Mouse (Mus musculus): ENCODE data around the gene Bmx.
A peak's percentile ranks its signal among the peaks of the same experiment; 100 is the strongest.

Gene Bmx

DNA sequence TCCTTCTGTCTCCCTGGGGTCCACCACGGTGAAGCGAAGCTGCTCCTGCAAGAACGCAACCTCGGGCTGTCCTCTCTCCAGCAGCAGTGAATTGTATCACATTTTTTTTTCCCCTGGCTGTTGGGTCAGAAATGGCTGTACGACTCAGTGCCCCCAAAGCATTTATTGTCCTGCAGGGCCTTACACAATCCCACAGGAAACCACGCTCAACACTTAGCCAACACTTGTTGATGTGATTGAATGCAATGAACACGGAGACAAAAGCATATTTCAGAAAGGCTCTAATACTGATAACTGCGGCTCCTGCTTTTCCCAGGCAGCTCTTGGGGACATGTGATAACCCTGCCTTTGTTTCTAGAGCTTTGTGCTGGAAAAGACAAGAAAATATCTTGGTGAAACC, at the start of gene Bmx:
Gene Bmx, minus strand, starts transcription at position 137 of the 400 bp plus-strand sequence.
- peak in 1 of 2 experiments; percentile 13 for DNase-seq

DNA sequence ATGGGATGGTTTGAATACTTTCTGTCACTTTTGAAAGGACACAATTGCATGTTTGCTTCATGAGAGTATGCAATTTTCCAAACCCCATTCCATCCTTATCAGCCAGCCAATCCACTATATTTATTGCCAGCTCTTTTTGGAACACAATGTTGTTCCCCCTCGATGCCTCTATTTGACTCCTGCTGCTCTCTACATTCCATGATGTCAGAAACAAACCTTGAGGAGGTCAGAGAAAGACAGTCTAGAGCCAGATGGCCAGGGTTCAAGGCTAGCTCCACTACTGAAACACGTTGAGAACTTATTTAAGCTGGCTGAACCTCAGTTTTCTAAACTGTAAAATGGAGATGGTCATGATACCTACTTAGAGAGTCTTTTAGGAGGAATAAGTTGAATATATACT, 48.3 kb upstream of the Bmx start:
- peak in 1 of 2 experiments; percentile 11 for DNase-seq

DNA sequence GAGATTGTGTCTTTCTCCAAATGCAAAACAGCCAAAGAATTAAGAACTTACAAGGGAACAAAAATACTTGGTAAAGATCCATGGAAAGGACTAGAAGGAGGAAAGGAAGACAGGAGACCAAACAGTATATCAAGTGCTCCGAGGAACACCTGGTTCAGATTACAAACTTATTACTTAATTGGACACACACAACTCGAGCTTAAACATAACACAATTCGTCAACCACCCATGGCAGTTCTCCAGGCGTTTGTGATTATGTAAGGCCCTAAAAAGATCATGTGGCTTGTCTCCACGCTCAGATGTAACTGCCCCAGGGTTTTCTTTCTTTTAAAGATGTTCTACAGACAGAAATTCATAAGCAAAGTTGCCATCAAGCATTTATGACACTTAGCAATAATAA, 33.2 kb upstream of the Bmx start:
- DNase-seq: peak; percentile 20 to 58

DNA sequence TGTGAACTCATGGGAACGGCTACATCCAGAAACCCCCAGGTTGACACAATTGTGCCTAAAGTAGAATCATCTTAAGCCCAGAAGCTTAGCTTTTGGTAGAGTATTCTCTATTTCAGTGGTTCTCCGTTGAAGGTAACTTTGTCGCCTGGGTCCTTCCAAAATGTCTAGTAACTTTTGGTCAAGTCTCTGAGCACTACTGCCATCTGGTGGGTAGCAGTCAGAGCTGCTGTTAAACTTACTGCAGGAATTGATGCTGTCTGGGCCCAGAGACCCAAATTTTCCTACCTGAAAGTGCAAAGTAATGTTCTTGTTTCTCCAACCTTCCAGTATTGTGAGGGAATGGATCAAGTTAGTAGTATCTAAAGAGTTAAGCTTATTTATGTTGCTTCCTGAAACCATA, 29.1 kb upstream of the Bmx start:
- DNase-seq: no peak

DNA sequence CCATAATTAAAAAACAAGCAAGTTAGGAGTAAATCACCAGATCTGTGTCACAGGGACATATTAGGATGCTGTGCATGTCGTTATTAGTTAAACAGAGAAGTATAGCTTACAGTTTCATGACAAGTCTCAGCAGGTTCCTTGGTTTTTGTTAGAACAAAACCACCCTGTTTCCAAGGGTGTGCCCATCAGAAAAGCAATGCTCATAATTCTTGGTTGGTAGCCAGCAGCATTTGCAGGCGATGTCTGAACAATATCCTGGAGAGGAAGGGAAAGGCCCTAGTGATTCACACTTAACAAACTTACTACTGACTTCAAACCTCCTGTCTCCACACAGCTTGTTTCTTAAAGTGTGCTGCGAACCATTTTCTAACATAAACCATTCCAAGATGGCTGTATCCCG, 25.8 kb upstream of the Bmx start:
- DNase-seq: peak in 1 of 2 experiments; percentile 26

DNA sequence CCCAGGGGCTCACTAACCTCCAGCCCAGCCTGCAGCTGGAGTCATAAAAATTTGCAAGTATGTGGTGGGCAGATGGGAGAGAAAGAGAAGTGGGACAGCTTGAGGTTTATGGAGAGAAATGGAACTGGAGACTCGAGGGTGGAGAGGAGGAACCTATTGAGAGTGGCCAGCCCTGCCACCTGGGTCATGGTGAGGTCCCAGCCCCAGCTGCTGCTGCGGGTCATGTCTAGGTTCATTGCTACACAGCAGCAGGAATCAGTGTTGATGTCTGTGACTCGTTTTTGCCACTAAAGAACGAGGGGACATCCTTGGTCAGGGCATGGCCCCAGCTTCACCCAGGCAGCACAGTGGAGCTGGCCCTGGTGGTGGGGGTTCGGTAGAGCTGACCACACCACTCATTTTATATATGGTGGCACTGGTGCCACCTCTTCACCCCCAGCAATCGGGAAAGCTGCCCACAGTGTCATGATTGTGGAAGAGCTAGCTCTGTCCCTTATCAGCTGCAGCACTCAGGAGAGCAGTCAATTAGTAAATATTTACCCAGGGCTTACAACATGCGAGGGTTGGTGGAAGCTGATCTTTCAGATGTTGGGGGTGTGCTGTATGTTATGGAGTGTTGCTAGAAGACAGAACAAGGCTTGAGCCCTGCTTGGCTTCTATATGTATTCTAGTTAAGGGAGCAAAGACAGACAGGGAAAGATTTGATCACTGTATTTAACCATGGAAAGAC, 23.1 kb upstream of the Bmx start:
- no peak for DNase-seq

DNA sequence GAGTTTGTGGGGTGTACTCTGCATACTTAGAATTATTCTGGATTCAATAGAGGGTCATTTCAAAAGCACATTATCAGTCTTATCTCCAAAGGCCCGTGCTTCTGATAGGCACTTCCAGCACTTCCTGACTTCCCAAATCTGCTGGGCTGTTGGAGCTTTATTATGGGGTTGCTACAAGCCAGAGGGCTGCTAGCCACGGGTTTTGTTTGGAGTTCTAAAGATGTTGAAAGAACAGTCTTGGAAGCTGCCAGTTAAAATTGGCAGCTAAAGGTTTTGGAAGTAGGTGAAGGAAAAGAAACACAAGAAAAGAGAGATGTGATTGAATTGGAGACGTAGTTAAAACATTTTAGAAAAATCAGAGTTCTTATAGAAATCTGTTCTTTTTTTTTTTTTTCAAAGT, 17.5 kb upstream of the Bmx start:
- DNase-seq: peak in 1 of 2 experiments; percentile 14

DNA sequence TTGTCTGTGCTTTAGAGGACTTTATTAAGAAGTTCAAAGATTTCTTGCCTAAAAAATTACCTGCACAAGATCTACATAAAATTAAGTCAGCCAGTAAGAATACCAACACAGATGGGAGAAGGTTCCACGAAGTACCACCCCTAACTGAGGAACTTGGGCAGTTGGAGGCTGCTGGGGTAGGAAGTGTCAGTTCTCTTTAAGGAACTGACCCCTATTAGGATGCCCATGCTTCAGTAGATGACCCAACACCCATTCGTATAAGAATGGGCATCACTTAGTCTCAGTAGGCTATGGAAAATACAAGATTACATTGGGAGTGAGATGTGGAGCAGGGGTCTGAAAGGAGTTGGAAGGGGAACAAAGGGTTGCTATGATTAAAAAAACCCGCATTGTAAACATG, 12.6 kb upstream of the Bmx start:
- DNase-seq: no peak

DNA sequence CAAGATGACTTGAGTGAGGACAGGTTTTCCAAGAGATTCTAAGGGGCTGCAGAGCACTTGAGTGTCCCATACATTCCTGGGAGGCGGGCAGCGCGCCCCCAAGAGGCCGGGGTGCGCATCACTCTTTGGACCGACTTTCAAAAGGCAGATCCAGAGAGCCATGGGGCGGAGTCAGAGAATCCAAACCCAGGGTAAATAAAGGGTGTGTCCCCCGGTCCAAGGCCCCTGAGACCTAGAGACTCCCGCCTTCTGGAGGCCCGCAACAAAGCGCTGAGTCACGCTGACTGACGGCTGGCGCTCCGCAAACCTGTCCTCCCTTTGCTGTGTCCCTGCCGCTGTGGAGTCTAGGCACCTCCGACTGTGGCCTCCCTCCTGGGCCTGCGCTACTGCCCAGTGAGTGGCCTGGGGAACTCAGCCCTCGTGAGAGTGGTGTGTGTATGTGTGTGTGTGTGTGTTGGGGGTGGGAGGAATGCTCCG, 11.3 kb upstream of the Bmx start, which contains the start of gene Pir:
Gene Pir, plus strand, starts transcription at position 87 of the 477 bp plus-strand sequence.
- DNase-seq: peak; percentile 77 to 86

DNA sequence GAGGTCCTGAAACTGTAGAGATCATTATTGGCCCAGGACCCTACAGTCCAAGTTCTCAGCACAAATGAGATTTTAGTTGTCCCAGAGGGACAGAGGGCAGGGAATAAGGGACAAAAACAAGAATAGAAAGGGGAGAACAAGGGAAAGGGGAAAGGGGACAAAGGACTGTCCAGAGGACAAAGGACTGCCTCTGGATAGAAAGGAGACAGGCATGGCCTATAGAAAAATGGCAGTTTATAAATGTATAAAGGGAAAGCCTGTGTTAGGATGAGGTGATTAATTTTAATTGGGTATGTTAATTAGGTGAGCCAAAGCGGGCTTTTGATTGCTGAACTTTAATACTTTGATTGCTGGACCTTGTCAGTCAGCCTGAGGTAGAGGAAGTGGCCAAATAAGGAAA, 6.9 kb upstream of the Bmx start:
- no peak for DNase-seq

DNA sequence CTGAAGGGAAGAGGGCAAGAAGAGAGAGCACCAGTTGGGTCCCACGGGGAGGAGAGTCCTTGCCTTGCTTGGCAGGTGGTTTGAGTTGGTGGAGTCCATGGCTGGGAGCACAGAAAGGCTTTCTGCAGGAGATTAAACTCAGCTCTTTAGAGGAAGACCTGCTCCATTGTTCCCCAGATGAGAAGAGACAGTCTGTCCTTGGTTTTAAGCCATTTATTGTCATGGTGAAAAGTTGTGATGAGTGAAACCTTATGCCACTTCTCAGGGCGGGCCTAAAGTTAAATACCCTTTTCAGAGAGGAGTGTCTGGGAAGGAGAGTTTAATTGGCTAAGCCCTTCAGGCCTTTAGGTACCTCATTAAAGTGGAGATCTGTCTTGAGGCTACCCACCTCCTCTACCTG, 4.3 kb upstream of the Bmx start:
- no peak for DNase-seq

DNA sequence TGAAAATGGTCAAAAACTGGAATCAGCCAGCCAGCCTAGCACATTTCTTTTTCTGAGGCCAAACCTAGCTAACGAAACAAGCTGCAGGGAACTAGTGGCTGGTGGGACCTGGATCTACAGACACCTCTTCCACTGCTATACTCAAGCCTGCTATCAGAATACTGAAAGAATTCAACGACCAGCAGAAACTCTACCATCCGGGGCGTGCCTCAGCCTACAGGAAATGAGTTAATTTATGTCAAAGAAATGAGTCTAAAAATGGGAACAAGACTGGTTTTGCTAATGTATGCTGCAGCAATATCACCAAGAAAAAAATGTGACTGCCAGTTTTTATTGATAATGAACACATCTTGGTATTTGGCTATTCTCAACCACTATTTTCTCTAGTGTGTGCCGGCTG, 669 bp upstream of the Bmx start:
- DNase-seq: no peak

DNA sequence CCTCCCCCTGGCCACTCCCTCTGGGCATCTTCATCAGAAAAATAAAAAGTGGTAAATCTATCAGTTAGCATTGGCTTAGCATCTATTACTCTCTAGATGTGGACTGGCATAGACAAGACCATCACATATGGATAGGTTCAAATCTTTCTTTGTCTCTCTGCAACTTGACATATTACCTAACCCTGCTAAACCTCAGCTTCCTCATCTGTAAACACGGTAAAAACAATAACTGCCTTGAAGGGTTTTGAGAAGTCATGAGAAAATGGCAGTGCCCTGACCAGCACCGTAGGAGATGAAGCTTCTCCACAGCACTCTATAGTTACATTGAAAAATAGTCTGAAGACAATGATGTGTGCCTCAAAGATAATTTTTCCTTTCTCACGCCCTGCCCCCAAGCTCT, 1.5 kb downstream of the Bmx start:
- no peak for DNase-seq

DNA sequence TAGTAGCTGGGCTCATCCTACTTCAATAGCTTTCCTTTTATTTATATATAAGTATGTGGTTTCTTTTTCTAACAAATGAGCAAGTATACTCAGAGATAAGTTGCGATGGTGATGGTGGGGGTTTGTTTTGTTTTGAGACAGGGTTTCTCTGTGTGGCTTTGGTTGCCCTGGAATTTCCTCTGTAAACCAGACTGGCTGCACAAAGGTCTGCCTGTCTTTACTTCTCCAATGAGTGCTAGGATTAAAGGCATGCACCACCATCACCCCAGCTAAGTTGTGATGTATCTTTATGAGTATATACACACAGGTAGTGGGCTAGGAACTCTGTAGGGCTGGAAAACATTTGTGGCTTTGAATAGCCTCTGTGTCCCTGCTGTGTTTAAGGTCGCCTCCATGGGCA, 11.3 kb downstream of the Bmx start:
- no peak for DNase-seq

DNA sequence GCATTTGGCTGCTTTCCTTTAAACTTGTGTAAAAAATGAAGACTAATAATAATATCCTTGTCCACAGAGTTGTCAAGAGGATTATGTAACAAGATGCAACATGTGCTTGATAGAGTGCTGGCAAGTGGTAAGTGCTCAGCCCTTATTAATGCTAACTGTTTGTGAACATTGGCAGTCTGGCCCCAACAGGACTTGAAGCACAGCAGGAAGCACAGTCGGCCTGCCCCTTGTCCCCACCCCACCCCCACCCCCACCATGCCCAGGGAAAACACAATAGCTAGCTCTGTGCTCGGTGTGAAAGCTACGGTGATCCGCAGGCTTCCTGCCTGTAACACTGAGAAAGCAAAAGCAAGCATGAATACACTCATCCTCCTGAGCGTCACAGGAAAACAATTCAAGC, 12.3 kb downstream of the Bmx start:
- peak; percentile 14 to 51 for DNase-seq

DNA sequence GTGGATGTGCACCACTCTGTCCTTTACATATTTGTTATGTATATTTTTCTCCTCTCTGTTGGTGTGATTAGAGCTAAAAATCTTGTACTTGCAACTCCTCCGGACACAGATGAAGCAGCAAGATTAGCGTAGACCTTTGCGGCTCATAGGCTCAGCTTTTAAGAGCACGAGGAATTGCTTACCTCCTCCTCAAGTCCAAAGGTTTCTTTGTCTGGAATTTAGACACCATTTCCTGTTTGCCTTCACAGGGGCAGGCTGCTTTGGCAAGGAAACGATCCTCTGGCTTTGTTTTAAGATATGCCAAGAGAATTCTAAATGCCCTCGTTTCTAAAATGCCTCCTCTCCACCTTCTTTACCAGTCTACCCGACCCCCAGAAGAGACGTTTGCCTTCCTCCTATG, 24.6 kb downstream of the Bmx start:
- no peak for DNase-seq

DNA sequence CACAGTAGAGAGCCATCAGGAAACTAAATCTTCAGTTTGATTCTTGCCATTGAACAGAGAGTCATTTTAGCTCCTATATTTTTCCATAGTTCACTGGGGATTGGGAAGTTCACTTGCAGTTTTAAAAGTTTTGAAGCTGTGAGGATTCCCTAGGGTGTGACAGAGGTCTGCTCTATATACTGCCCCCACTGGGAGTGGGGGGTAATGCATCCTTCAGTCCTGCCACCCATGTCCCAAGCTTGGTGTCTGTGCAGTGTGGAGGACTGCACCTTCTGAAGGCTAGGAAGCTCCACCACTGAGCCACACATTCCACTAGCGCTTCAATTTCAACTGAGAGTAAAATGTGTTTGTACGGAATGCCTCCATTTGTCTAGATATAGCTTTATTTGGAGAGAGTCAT, 36.0 kb downstream of the Bmx start:
- DNase-seq: peak in 1 of 2 experiments; percentile 8

DNA sequence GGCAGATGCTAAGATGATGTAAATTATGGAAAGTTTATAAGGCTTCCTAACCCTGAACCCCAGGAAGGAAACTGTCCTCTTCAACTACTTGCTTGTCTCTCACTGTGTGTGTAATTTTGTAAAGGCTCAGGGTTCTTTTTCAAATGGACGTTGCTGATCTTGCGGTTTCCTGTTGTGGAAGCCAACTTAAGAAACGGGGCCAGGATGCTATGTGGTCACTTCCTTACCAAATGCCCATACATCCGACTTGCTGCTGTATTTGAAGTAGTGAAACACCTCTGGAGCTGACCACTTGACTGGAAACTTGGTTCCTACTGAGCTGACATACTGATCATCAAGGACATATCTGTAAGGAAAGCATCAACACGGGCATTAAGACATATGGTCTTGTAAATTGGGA, 57.4 kb downstream of the Bmx start:
- no peak for DNase-seq

DNA sequence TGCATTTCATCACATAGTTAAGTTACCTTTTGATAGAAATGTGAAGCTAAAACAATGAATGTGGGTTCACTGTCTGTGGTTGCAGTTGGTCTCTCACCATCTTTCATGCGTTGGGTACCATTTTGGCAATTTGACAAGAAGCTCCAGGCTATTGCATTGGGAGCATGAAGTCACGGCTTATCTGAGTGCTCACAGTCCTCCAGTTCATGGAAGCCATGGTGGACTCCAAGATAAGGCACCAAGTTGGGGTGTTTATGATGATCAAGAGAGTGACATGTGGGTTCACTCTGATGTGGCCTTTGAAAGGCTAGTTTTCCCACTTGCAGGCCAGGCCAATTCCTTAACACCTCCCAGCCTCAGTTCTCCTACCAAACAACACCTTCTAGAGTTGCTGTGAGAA, 60.3 kb downstream of the Bmx start:
- DNase-seq: no peak

DNA sequence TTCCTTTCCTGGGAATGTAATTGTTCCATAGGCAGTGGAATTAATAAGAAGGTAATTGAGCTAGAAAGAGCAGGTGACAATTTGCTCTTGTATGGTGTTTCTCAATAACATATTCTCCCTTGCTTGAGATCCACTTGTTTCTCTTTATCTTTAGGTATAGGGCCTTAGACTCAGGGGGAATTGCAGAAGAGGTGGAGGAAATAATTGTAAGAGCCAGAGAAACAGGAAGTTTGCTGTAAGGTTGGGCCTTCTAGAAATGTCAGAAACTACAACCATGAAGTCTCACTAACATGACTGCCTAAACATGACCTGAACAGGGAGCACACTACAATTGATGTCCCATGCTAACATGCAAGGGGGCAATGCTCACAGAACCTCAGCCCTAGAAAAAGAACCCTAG, 68.1 kb downstream of the Bmx start:
- no peak for DNase-seq

DNA sequence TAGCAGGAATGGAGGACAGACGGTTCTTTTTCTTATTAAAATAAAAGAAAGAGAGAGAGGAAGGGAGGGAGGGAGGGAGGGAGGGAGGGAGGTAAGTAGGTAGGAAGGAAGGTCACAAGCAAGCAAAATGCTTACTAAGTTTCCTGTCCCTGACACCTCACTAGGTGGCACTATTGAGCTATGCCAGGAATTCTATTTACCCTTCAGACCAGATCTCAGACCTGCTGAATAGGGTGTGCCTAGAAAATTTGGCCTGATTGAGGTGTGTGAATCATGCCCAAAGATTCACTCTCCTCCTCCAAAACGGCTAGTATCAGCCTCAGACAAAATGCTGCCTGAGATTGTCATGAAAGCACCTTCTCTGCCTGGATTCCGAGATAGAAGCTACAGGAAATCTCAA, 74.1 kb downstream of the Bmx start:
- peak; percentile 8 to 56 for DNase-seq

DNA sequence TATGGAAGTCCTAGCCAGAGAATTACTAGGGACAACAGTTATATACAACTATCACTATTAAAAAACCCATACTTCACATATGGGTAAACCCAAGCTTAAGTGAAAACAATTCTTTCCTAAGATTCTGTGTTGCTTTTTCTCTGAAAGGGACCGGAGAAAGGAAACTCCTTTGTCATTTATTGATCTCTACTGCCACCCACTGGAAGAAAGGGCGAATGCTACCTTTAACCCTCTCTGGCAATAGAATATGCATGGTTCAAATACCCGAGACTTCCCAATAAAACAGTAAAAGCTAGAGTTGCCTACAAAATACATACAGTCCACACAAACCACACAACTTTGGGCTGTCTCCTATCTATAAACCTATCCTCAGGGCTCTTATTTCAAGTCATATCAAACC, 78.2 kb downstream of the Bmx start:
- peak; percentile 7 to 21 for DNase-seq

DNA sequence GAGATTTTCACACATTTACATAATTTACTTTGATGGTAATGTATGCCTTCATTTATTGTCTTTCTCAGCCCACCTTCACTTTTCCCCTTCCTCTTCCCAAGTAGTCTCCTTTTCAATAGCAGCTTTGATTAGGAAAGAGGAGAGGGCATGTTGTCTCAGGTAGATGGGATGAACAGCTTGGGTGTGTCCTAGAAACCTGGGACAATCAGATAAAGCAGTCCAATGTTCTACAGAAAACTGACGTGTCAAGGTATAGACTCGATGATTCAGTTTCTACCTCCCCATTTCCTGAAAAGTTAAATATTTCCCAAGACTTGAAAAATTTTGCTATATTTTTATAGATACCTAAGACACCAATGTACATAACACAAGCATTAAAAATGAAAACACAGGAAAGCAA, 79.1 kb downstream of the Bmx start:
- no peak for DNase-seq

DNA sequence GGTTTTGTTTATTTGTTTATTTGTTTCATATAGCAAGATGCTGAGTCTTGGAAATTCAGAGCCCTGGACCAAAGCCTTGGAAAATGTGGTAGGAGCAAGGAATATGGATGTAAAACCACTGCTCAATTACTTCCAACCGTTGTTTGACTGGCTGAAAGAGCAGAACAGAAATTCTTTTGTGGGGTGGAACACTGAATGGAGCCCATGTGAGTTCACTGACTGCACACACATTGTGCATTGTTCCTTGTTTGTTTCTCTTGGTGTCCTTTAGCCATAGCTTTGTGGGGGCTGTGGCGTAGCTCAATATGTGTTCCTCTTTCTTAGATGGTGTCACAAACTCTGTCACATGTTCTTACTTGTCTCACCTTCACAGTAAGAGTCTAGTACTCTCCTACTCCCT, 82.2 kb downstream of the Bmx start:
- DNase-seq: no peak

DNA sequence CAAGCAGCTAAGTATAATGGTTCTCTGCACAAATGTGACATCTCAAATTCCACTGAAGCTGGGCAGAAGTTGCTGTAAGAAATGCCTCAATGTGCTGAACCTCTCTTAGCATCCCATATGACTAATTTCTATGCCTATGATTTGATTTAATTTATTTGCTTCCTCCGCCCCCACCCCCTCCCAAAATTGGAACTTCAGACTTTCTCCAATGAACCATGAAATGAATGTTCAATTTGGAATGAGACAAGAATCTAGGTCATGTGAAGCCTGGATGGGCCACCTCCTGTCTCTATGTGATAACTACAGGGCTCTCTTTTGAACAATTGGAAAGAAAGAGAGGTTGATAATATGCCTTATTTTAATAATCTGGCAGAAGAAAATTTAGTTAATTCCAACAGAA, 82.7 kb downstream of the Bmx start:
- no peak for DNase-seq
